Mouse (Mus musculus) ES-E14 (cell line): ENCODE measurements at regions not wholly inside any gene's neighbourhood (a gene's known extent, or its start where the extent isn't known, plus 50 kb on each side); places are given as distances from the start of the nearest gene placed in this dataset.

Source experiments
- HCFC1 ChIP-seq: IDR thresholded peaks from 2 replicates; pipeline ENCODE4 v1.6.1; 2012; ENCODE audit warnings: low read length, inconsistent platforms, borderline replicate concordance; ENCODE audit not compliant: insufficient read depth
- MAFK ChIP-seq: IDR thresholded peaks from 2 replicates; pipeline ENCODE4 v1.6.1; 2014; ENCODE audit warnings: mild to moderate bottlenecking, low read depth, low read length, inconsistent platforms; ENCODE audit not compliant: insufficient read depth
- ZNF384 ChIP-seq: IDR thresholded peaks from 2 replicates; pipeline ENCODE4 v1.6.1; 2012; ENCODE audit warnings: low read depth, low read length, inconsistent platforms

DNA sequence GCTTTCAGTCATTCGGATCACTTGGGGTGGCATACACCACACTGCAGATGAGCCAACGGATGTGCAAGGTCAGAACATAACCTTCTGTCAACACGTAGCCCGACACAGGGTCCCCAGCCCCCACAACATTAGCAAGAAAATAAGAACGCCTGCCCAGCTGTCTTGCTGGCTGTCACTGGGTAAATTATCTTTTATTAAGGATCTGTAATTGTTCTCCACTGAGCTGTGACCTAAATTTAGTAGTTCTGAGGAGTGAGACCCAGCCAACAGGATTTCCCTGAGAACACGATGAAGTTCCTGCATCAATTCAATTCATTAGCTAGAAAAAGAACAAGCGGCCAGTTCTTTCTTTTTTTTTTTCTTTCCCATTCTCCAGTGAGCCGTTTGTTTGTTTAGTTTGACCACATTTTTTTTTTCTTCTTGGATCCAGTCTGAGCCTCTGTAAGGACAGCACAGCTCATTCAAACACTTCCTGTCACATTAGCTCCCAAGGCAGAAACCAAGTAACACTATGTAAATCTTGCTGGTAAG is 472.5 kb upstream of the A1bg start:
- TF ChIP-seq MAFK, result no peak
- no peak for TF ChIP-seq HCFC1
- TF ChIP-seq ZNF384, result no peak
